Mouse (Mus musculus): Measurements from ENCODE around the gene Ccdc69. TPM values are rescaled to one million over a fixed set of nuclear protein-coding genes. Genes with fewer than 3 reads are reported as not detected.

Gene Ccdc69
- polyA plus RNA-seq, 1 experiment from 2014 or later: 0.27 TPM

- Histone ChIP-seq H3K27me3 (no peaks in the 10 kb centered on the region), H3K36me3 (peaks cover 97% of the 10 kb centered on the region), H3K4me2 (no peak overlapping the region), H3K4me1 (no peaks in the 10 kb centered on the region), H3K27ac (no peak overlapping the region), H3K9me3 (no peaks in the 10 kb centered on the region), H3K9ac (no peak overlapping the region), H3K4me3 (no peak overlapping the region)
- WGBS: 83% methylated on average over 7 of the region's 7 CpGs
- no peak for ATAC-seq (ENCODE audit: insufficient number of reproducible peaks, insufficient read depth, low FRiP score, low TSS enrichment, low read depth)
Observed at GRCm38 (mm10) chr11:55004970-55005502, 72.9 kb downstream of the Ccdc69 start.

Other genes starting within 250 kb of the Ccdc69 start
- gene Lyrm7, start 217.2 kb downstream of the Ccdc69 start, polyA plus RNA-seq (2015; fragmentation: Nextera tagmentation; extraction: Ambion mirVana): 8.0 and 10.3 TPM in 2 replicates
- gene Hint1, start 211.7 kb downstream of the Ccdc69 start, polyA plus RNA-seq (2015; fragmentation: Nextera tagmentation; extraction: Ambion mirVana): 576 and 670 TPM in 2 replicates
- 26.0 and 29.0 TPM in 2 replicates for gene Gpx3, start 175.7 kb downstream of the Ccdc69 start, polyA plus RNA-seq (2015; fragmentation: Nextera tagmentation; extraction: Ambion mirVana)
- gene Tnip1, start 115.2 kb downstream of the Ccdc69 start, polyA plus RNA-seq (2015; fragmentation: Nextera tagmentation; extraction: Ambion mirVana): 19.8 and 20.2 TPM in 2 replicates
- 246 and 262 TPM in 2 replicates for gene Anxa6, start 44.7 kb downstream of the Ccdc69 start, polyA plus RNA-seq (2015; fragmentation: Nextera tagmentation; extraction: Ambion mirVana)
- 15.4 and 17.4 TPM in 2 replicates for gene Gm2a, start 20.0 kb upstream of the Ccdc69 start, polyA plus RNA-seq (2015; fragmentation: Nextera tagmentation; extraction: Ambion mirVana)
- gene Slc36a3, start 73.6 kb upstream of the Ccdc69 start, polyA plus RNA-seq (2015; fragmentation: Nextera tagmentation; extraction: Ambion mirVana): not detected in 2 replicates
- gene Slc36a2, start 106.9 kb upstream of the Ccdc69 start, polyA plus RNA-seq (2015; fragmentation: Nextera tagmentation; extraction: Ambion mirVana): 1.3 and 2.7 TPM in 2 replicates
- gene Slc36a1, start 126.2 kb upstream of the Ccdc69 start, polyA plus RNA-seq (2015; fragmentation: Nextera tagmentation; extraction: Ambion mirVana): 2.1 and 2.6 TPM in 2 replicates